In the genomic region with DNA sequence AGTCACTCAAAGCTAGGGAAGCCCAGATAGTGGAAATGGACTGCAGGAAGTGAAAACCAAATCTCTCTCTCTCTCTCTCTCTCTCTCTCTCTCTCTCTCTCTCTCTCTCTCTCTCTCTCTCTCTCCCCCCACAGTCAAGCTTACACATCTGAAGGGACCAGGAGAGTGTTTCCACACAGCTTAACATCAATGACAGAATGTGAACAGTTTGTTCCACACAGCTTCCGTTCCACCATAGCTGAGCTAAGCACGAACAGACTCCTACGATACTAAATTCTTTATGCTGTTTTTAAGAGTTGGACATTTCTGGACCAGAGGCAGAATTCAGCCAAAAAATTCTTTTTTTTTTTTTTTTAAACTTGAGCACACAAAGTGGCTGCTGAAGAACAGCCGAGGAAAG, we compare ENCODE assay signal across 14 mouse cellular contexts.
"Had no signal": no experiment of that assay in that cellular context is flagged by ENCODE, and none has a peak within 500 bp of the region (broad histone marks: within the 10 kb centered on the region; RNA-seq: fewer than 3 reads in every experiment).

No protein-coding gene starts in this region.

- H3K4me3 ChIP-seq: limb, embryonic 15.5 days; liver, embryonic 12.5 days; midbrain, embryonic 10.5 days; neural tube, embryonic 13.5 days; stomach, embryonic 15.5 days had no signal

- H3K27ac ChIP-seq: limb, embryonic 15.5 days; liver, embryonic 12.5 days; midbrain, embryonic 10.5 days; neural tube, embryonic 13.5 days; stomach, embryonic 15.5 days had no signal

- DNase-seq: kidney, postnatal 25 days; layer of hippocampus, postnatal 36 days; lung, embryonic 14.5 days; lung, postnatal 10 days; lung, postnatal 4 days; midbrain, embryonic 14.5 days; retina, postnatal 1 day; right cerebral cortex, postnatal 4 days; thymus, postnatal 4 days had no signal
